ENCODE assay signal across 15 mouse cellular contexts in the genomic region with DNA sequence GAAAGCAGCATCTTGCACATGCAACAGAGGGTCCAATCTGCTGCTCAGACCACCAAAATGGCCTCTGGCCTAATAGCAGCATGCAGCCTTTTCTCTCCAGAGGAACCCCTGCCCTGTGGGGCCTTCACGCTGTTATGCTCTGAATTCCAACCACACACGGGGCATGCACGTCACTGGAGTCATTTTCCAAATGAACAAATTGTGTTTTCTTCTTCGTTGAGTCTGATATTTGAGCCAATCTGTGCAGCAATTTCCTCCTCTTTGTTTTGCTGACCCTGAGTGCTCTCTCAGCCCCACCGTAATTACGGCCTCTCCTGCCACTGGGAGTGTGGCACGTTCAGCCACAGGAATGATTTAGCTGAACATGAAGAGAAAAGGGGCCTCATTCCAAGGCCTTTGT.
DNase-seq lines count a peak whose midpoint lies in the region; ATAC-seq and TF ChIP-seq lines count a peak whose summit lies in the region.
"Had no signal": no experiment of that assay in that cellular context is flagged by ENCODE, and none has a peak within 500 bp of the region (broad histone marks: within the 10 kb centered on the region; RNA-seq: fewer than 3 reads in every experiment).

No protein-coding gene starts in this region.

- H3K27me3 ChIP-seq in forebrain, embryonic 14.5 days (replicated peaks; ENCODE audit: control insufficient read depth, insufficient read depth, low read length): 0 out of 2 replicates have a peak, but pooled peaks cover 3% of the 10 kb centered on the region
- H3K27me3 ChIP-seq in limb, embryonic 11.5 days (ENCODE audit: control insufficient read depth, insufficient read depth, low read length): no peaks in the 10 kb centered on the region
- H3K27me3 ChIP-seq in liver, postnatal 0 days (ENCODE audit: insufficient read depth, low read length): no peaks in the 10 kb centered on the region
- H3K27me3 ChIP-seq: limb, embryonic 12.5 days had no signal

- intact Hi-C loops in heart, postnatal 14 days (cut with DNase I): no loop called here

- no peak overlapping the region for H3K4me3 ChIP-seq in forebrain, embryonic 14.5 days (ENCODE audit: low read depth, low read length)
- H3K4me3 ChIP-seq in limb, embryonic 11.5 days (ENCODE audit: low read depth, low read length): no peak overlapping the region
- H3K4me3 ChIP-seq in liver, postnatal 0 days (ENCODE audit: low read depth, low read length): no peak overlapping the region
- H3K4me3 ChIP-seq: gastrocnemius, adult 2 months; limb, embryonic 12.5 days had no signal

- no peaks in the 10 kb centered on the region for H3K36me3 ChIP-seq in forebrain, embryonic 14.5 days (ENCODE audit: control insufficient read depth, insufficient read depth, low read length)
- no peaks in the 10 kb centered on the region for H3K36me3 ChIP-seq in limb, embryonic 11.5 days (ENCODE audit: control insufficient read depth, insufficient read depth, low read length)
- H3K36me3 ChIP-seq in liver, postnatal 0 days (replicated peaks; ENCODE audit: insufficient read depth, low read length): no peaks in the 10 kb centered on the region
- H3K36me3 ChIP-seq: limb, embryonic 12.5 days had no signal

- H3K4me2 ChIP-seq in forebrain, embryonic 14.5 days (ENCODE audit: low read length): no peak overlapping the region
- H3K4me2 ChIP-seq in limb, embryonic 11.5 days (ENCODE audit: low read depth, severe bottlenecking): no peak overlapping the region
- H3K4me2 ChIP-seq in liver, postnatal 0 days (ENCODE audit: low read depth, low read length): no peak overlapping the region
- H3K4me2 ChIP-seq: heart, embryonic 11.5 days; limb, embryonic 12.5 days had no signal

- peaks cover 8% of the 10 kb centered on the region for H3K4me1 ChIP-seq in forebrain, embryonic 14.5 days (ENCODE audit: control insufficient read depth, insufficient read depth, low read length)
- H3K4me1 ChIP-seq in limb, embryonic 11.5 days (ENCODE audit: control insufficient read depth, insufficient read depth, low read length): peaks cover 13% of the 10 kb centered on the region; the same call in 1 of the 2 replicates
- no peaks in the 10 kb centered on the region for H3K4me1 ChIP-seq in liver, postnatal 0 days (ENCODE audit: insufficient read depth)

- no peaks in the 10 kb centered on the region for H3K9me3 ChIP-seq in forebrain, embryonic 14.5 days (replicated peaks; ENCODE audit: control insufficient read depth, low read length)
- H3K9me3 ChIP-seq in limb, embryonic 11.5 days (ENCODE audit: control insufficient read depth, low read length): no peaks in the 10 kb centered on the region
- H3K9me3 ChIP-seq in liver, postnatal 0 days (ENCODE audit: low read length): no peaks in the 10 kb centered on the region
- H3K9me3 ChIP-seq: limb, embryonic 12.5 days had no signal

- no peak for TF ChIP-seq EP300 in liver, postnatal 0 days (IDR thresholded peaks at IDR 0.05; ENCODE audit: low read depth)

- DNase-seq in cerebellum, postnatal 14 days: peak; percentile 32 to 41
- no peak for DNase-seq in cerebellum, postnatal 25 days
- DNase-seq in Muller cell, postnatal 12 days (ENCODE audit: inconsistent ontology term): peak; percentile 80
- DNase-seq in forebrain, embryonic 14.5 days (ENCODE audit: low spot score): peak; percentile 17
- DNase-seq in limb, embryonic 11.5 days (ENCODE audit: low spot score): peak; percentile 41
- DNase-seq in heart, postnatal 14 days: no peak
- DNase-seq in liver, postnatal 0 days: no peak
- DNase-seq in adrenal gland, postnatal 14 days: no peak
- DNase-seq: cerebellum, adult 2 months; gastrocnemius, adult 2 months; kidney, adult 8-10 months; right cerebral cortex, adult 18-20 months had no signal

- ATAC-seq in forebrain, embryonic 14.5 days: no peak
- ATAC-seq in limb, embryonic 11.5 days (ENCODE audit: insufficient number of reproducible peaks, low FRiP score, low TSS enrichment, low read depth): no peak
- ATAC-seq in liver, postnatal 0 days: no peak

- no peak for TF ChIP-seq CTCF in liver, postnatal 0 days (IDR thresholded peaks at IDR 0.05; ENCODE audit: low read depth)

- H3K27ac ChIP-seq in forebrain, embryonic 14.5 days (ENCODE audit: low read depth, low read length): no peak overlapping the region
- H3K27ac ChIP-seq in limb, embryonic 11.5 days (replicated peaks; ENCODE audit: low read depth, low read length): 0 out of 2 replicates have a peak overlapping the region, but pooled peaks have one; percentile 14
- no peak overlapping the region for H3K27ac ChIP-seq in liver, postnatal 0 days (ENCODE audit: low read depth)
- H3K27ac ChIP-seq: gastrocnemius, adult 2 months; limb, embryonic 12.5 days; macrophage had no signal

- no peak overlapping the region for H3K9ac ChIP-seq in forebrain, embryonic 14.5 days (ENCODE audit: low read length)
- H3K9ac ChIP-seq in limb, embryonic 11.5 days (ENCODE audit: low read length): no peak overlapping the region
- H3K9ac ChIP-seq in liver, postnatal 0 days (replicated peaks): no peak overlapping the region
- H3K9ac ChIP-seq: limb, embryonic 12.5 days had no signal

- 14% methylated on average over 7 of the region's 7 CpGs for WGBS in forebrain, embryonic 14.5 days
- WGBS in limb, embryonic 11.5 days: 27% methylated on average over 7 of the region's 7 CpGs
- WGBS in liver, postnatal 0 days (ENCODE audit: insufficient replicate concordance): 67% methylated on average over 7 of the region's 7 CpGs

Comparison
In these comparisons a context has a peak if more than half of its experiments do, and no peak if none do; other contexts are left out.
1. DNase-seq: peak in cerebellum, postnatal 14 days (2 of 2), Muller cell, postnatal 12 days (single experiment), forebrain, embryonic 14.5 days (single experiment) and limb, embryonic 11.5 days (single experiment); none in cerebellum, postnatal 25 days (0 of 2), heart, postnatal 14 days (0 of 2), liver, postnatal 0 days (single experiment) and adrenal gland, postnatal 14 days (single experiment).